9 mouse cellular contexts compared by ENCODE assay signal in genomic region chr19:53649361-53649760, GRCm38 (mm10). TPM values are rescaled to one million over a fixed set of nuclear protein-coding genes. Genes with fewer than 3 reads are reported as not detected.
DNase-seq lines count a peak whose midpoint lies in the region; ATAC-seq and TF ChIP-seq lines count a peak whose summit lies in the region.
"Had no signal": no experiment of that assay in that cellular context is flagged by ENCODE, and none has a peak within 500 bp of the region (broad histone marks: within the 10 kb centered on the region; RNA-seq: fewer than 3 reads in every experiment).

No protein-coding gene starts in this region.

- no peaks in the 10 kb centered on the region for H3K9me3 ChIP-seq in kidney, embryonic 14.5 days (ENCODE audit: control insufficient read depth, low read length)
- H3K9me3 ChIP-seq: limb, embryonic 15.5 days had no signal

- 54% methylated on average over 6 of the region's 6 CpGs for WGBS in cerebellum, adult 2 months
- WGBS in kidney, embryonic 14.5 days, result 56% methylated on average over 6 of the region's 6 CpGs

- intact Hi-C loops in heart, postnatal 10 days (cut with DNase I), result loop anchor here (2.0 to 10.0 kb wide), 4 partner anchors 58 to 1415 kb away; no protein-coding TSS in a partner anchor

- DNase-seq in cerebellum, adult 2 months, result no peak
- DNase-seq in cerebellum, adult 18-20 months, result no peak
- DNase-seq in kidney, postnatal 25 days, result no peak
- peak; percentile 57 for DNase-seq in 3T3-L1 (ENCODE audit: low read depth, low spot score)
- peak; percentile 56 to 59 for DNase-seq in heart, postnatal 10 days
- DNase-seq in urinary bladder, adult 18-20 months (ENCODE audit: low spot score in 2 of 2), result no peak

- TF ChIP-seq CTCF in cerebellum, adult 2 months (IDR thresholded peaks at IDR 0.05; ENCODE audit: borderline replicate concordance, insufficient read depth, low read depth, low read length), result peak; percentile 38

- no peaks in the 10 kb centered on the region; the same call in 1 of the 2 replicates for H3K27me3 ChIP-seq in cerebellum, adult 2 months (ENCODE audit: control insufficient read depth, insufficient read depth, low read length)
- no peaks in the 10 kb centered on the region for H3K27me3 ChIP-seq in kidney, embryonic 14.5 days (ENCODE audit: control insufficient read depth, insufficient read depth, low read length)

- H3K9ac ChIP-seq in kidney, embryonic 14.5 days (ENCODE audit: low read depth, low read length), result no peak overlapping the region
- H3K9ac ChIP-seq: limb, embryonic 15.5 days had no signal

- no peak for TF ChIP-seq POLR2A in cerebellum, adult 2 months (IDR thresholded peaks at IDR 0.05; ENCODE audit: borderline replicate concordance, insufficient read depth, low read length)

- peaks cover 3% of the 10 kb centered on the region; the same call in 1 of the 2 replicates for H3K4me1 ChIP-seq in cerebellum, adult 2 months (ENCODE audit: control insufficient read depth, insufficient read depth, low read length)
- peaks cover 39% of the 10 kb centered on the region for H3K4me1 ChIP-seq in kidney, embryonic 14.5 days (ENCODE audit: control insufficient read depth, insufficient read depth, low read length)

- no peak overlapping the region for H3K27ac ChIP-seq in cerebellum, adult 2 months (ENCODE audit: insufficient read depth, low read length)
- H3K27ac ChIP-seq in kidney, embryonic 14.5 days (ENCODE audit: low read depth, low read length), result peak overlapping the region; percentile 72
- H3K27ac ChIP-seq: limb, embryonic 15.5 days had no signal

- H3K36me3 ChIP-seq in kidney, embryonic 14.5 days (ENCODE audit: control insufficient read depth, insufficient read depth, low read length), result peaks cover 24% of the 10 kb centered on the region

- H3K4me2 ChIP-seq in kidney, embryonic 14.5 days (replicated peaks; ENCODE audit: low read depth, low read length), result no peak overlapping the region

- H3K4me3 ChIP-seq in cerebellum, adult 2 months (replicated peaks; ENCODE audit: insufficient read depth, low read depth, low read length), result no peak overlapping the region
- no peak overlapping the region for H3K4me3 ChIP-seq in kidney, embryonic 14.5 days (ENCODE audit: low read length)
- H3K4me3 ChIP-seq: limb, embryonic 15.5 days had no signal

- peak; percentile 16 for ATAC-seq in kidney, embryonic 14.5 days (ENCODE audit: low FRiP score, low TSS enrichment)
- ATAC-seq in activated CD4-positive, CD25-positive, alpha-beta regulatory T cell, adult 4 months, result no peak

RNA-seq across cellular contexts. Expression of gene Rbm20, which starts 27.7 kb away (rescaled TPM):
- 2.5 and 3.1 TPM in 2 replicates for polyA plus RNA-seq in cerebellum, adult 2 months (2012; rRNA removed)
- polyA plus RNA-seq in kidney, embryonic 14.5 days (2014; fragmentation: Nextera tagmentation; extraction: Ambion mirVana), result 2.2 and 3.6 TPM in 2 replicates
- 100 to 1,000 TPM; 257 to 294 TPM for total RNA-seq in heart, postnatal 10 days (2021)
- under 1 TPM; 0.24 to 0.41 TPM for polyA plus RNA-seq in activated CD4-positive, CD25-positive, alpha-beta regulatory T cell, adult 4 months (2017; shearing (Covaris generic))

RNA-seq across cellular contexts. Expression of gene Smc3, which starts 49.2 kb away (rescaled TPM):
- polyA plus RNA-seq in cerebellum, adult 2 months (2012; rRNA removed), result 32.0 and 32.2 TPM in 2 replicates
- polyA plus RNA-seq in kidney, embryonic 14.5 days (2014; fragmentation: Nextera tagmentation; extraction: Ambion mirVana), result 80.2 and 83.5 TPM in 2 replicates
- 10 to 100 TPM; 26.3 to 29.6 TPM for total RNA-seq in heart, postnatal 10 days (2021)
- polyA plus RNA-seq in activated CD4-positive, CD25-positive, alpha-beta regulatory T cell, adult 4 months (2017; shearing (Covaris generic)), result 10 to 100 TPM; 35.7 to 38.4 TPM

Comparison
In these comparisons a context has a peak if more than half of its experiments do, and no peak if none do; other contexts are left out.
1. DNase-seq: peak in 3T3-L1 (single experiment) and heart, postnatal 10 days (2 of 2); none in cerebellum, adult 2 months (0 of 2), cerebellum, adult 18-20 months (0 of 2), kidney, postnatal 25 days (0 of 2) and urinary bladder, adult 18-20 months (0 of 2).